Mouse (Mus musculus) bone marrow, adult 2 months (tissue): ENCODE results near the gene Zfand3.

Source experiments
- CTCF ChIP-seq: fragments of 200-500 bp; IDR thresholded peaks from 2 replicates; pipeline ENCODE4 v1.5.1; 2011; ENCODE audit warnings: low read length, control low read depth; ENCODE audit not compliant: control insufficient read depth, insufficient read depth
- POLR2A ChIP-seq: fragments of 200-500 bp; IDR thresholded peaks from 2 replicates; pipeline ENCODE4 v1.6.1; 2011; ENCODE audit warnings: low read depth, mild to moderate bottlenecking, control low read depth, low read length, borderline replicate concordance; ENCODE audit not compliant: control insufficient read depth

DNA sequence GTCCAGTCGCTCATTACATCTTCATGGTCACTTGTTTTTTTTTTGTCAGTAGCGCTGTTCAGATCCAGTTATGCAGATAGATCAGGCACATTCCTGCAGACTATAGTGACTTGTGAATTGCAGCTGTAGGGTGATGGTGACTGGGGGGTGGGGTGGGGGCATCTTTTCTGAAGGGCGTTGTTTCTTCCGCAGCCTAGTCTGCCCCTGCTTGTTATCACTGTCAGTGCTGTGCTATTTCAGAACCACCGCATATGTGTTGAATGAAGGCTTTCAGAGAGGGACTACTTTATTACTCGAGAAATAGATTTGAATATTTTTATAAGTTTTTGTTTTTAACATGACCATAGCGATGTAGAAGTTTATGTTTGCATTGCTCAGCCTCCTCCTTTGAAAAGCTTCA lies 142.0 kb downstream of the Zfand3 start:
- no peak for TF ChIP-seq CTCF
- TF ChIP-seq POLR2A: no peak
